Mouse (Mus musculus): Measurements from ENCODE around the gene Plbd1.

DNA sequence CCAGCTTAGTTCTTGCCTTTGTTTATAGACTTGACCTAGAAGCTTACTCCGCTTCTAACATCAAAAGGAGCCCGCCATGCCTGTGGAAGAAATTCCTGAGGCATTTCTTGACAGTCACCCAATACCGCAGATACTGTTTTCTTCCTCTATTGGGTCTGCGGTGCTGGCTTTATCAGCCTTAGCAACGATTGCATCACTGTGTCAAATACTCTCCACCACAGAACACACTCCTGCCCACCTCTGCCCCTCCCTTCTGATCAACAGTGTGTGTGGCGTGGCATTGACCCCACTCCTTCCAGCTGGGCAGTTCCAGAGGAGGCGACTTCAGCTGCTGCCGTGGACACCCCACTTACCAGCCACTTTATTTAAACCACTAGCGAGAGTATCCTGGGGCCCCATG, 16.0 kb downstream of the Plbd1 start:
- no peak for TF ChIP-seq EP300 (IDR thresholded peaks at IDR 0.05)
- TF ChIP-seq CTCF (IDR thresholded peaks at IDR 0.05) = no peak

Data from lung, postnatal 0 days (tissue).